Comparison of ENCODE assay signal across 10 mouse cellular contexts in genomic region chr5:34520458-34521209, GRCm38 (mm10). TPM values are rescaled to one million over a fixed set of nuclear protein-coding genes. Genes with fewer than 3 reads are reported as not detected.
DNase-seq lines count a peak whose midpoint lies in the region; ATAC-seq and TF ChIP-seq lines count a peak whose summit lies in the region.
"Had no signal": no experiment of that assay in that cellular context is flagged by ENCODE, and none has a peak within 500 bp of the region (broad histone marks: within the 10 kb centered on the region; RNA-seq: fewer than 3 reads in every experiment).

No protein-coding gene starts in this region.

- peak; percentile 95 for DNase-seq in heart, adult 11 months
- no peak for DNase-seq in heart, postnatal 36 days
- DNase-seq in testis, postnatal 10 days (ENCODE audit: low spot score): no peak
- peak; percentile 71 for DNase-seq in thymus, postnatal 4 days
- DNase-seq in gastrocnemius, adult 8-10 months (ENCODE audit: low spot score in 2 of 2): no peak
- DNase-seq: cerebellum, adult 2 months; gastrocnemius, postnatal 25 days had no signal

- H3K36me3 ChIP-seq in testis, adult 2 months (ENCODE audit: control insufficient read depth, insufficient read depth, low read length): no peaks in the 10 kb centered on the region
- no peaks in the 10 kb centered on the region for H3K36me3 ChIP-seq in megakaryocyte, embryonic 14.5 days (replicated peaks; ENCODE audit: low read length)
- H3K36me3 ChIP-seq in forebrain, embryonic 12.5 days (replicated peaks): no peaks in the 10 kb centered on the region

- no peak overlapping the region for H3K27ac ChIP-seq in testis, adult 2 months (ENCODE audit: control insufficient read depth, insufficient read depth, low read depth, low read length)
- H3K27ac ChIP-seq in forebrain, embryonic 12.5 days: no peak overlapping the region

- ATAC-seq in forebrain, embryonic 12.5 days (ENCODE audit: low FRiP score): no peak

- 76% methylated on average over 11 of the region's 11 CpGs for WGBS in forebrain, embryonic 12.5 days

- peak overlapping the region; percentile 5 for H3K4me3 ChIP-seq in testis, adult 2 months (ENCODE audit: control insufficient read depth, low read depth, low read length)
- H3K4me3 ChIP-seq in megakaryocyte, embryonic 14.5 days (replicated peaks): peak overlapping the region; percentile 73
- H3K4me3 ChIP-seq in forebrain, embryonic 12.5 days (replicated peaks): no peak overlapping the region

- no peak for TF ChIP-seq POLR2A in testis, adult 2 months (IDR thresholded peaks at IDR 0.05; ENCODE audit: control insufficient read depth, low read depth, low read length)

- no peak overlapping the region for H3K4me2 ChIP-seq in forebrain, embryonic 12.5 days

- H3K9me3 ChIP-seq in megakaryocyte, embryonic 14.5 days: no peaks in the 10 kb centered on the region
- no peaks in the 10 kb centered on the region for H3K9me3 ChIP-seq in forebrain, embryonic 12.5 days

- H3K9ac ChIP-seq in forebrain, embryonic 12.5 days: no peak overlapping the region

- no peaks in the 10 kb centered on the region for H3K27me3 ChIP-seq in testis, adult 2 months (ENCODE audit: control insufficient read depth, insufficient read depth, low read length)
- no peaks in the 10 kb centered on the region for H3K27me3 ChIP-seq in megakaryocyte, embryonic 14.5 days (replicated peaks)
- H3K27me3 ChIP-seq in forebrain, embryonic 12.5 days: peaks cover 13% of the 10 kb centered on the region; the same call in 1 of the 2 replicates

- TF ChIP-seq CTCF in testis, adult 2 months (IDR thresholded peaks at IDR 0.05; ENCODE audit: control insufficient read depth, insufficient read depth, insufficient replicate concordance, low read depth, low read length): no peak

- intact Hi-C loops in heart, postnatal 36 days (cut with DNase I): loop anchor here (5.0 to 10.0 kb wide), 2 partner anchors 52 to 584 kb away; partner anchors contain the start of genes Add1 and Lrpap1

- peaks cover 23% of the 10 kb centered on the region for H3K4me1 ChIP-seq in testis, adult 2 months (ENCODE audit: control insufficient read depth, insufficient read depth, low read length)
- peaks cover 74% of the 10 kb centered on the region for H3K4me1 ChIP-seq in megakaryocyte, embryonic 14.5 days
- H3K4me1 ChIP-seq in forebrain, embryonic 12.5 days: 0 out of 2 replicates have a peak, but pooled peaks cover under 1% of the 10 kb centered on the region

RNA-seq across cellular contexts. Expression of gene Sh3bp2, which starts 5.0 kb away (rescaled TPM):
- total RNA-seq in heart, postnatal 36 days (2021): 1 to 10 TPM; 3.8 to 5.5 TPM
- 4.9 and 5.0 TPM in 2 replicates for polyA plus RNA-seq in testis, adult 2 months (2012; rRNA removed)
- polyA plus RNA-seq in megakaryocyte, embryonic 14.5 days (2012; ENCODE audit: insufficient read depth, low replicate concordance): 8.6 and 17.1 TPM in 2 replicates
- 1 to 10 TPM in 3 of 4 experiments, under 1 TPM in 1; 0.59 to 2.7 (median 1.4) TPM for total RNA-seq in gastrocnemius, adult 8-10 months (2022)
- polyA plus RNA-seq in forebrain, embryonic 12.5 days (2016; fragmentation: Nextera tagmentation; extraction: Ambion mirVana): 18.5 and 20.1 TPM in 2 replicates

RNA-seq across cellular contexts. Expression of gene Tnip2, which starts 6.8 kb away (rescaled TPM):
- 1 to 10 TPM; 5.5 to 6.7 TPM for total RNA-seq in heart, postnatal 36 days (2021)
- polyA plus RNA-seq in testis, adult 2 months (2012; rRNA removed): 5.4 and 5.8 TPM in 2 replicates
- polyA plus RNA-seq in megakaryocyte, embryonic 14.5 days (2012; ENCODE audit: insufficient read depth, low replicate concordance): 2.0 and 7.5 TPM in 2 replicates
- 1 to 10 TPM; 1.7 to 4.0 (median 2.6) TPM for total RNA-seq in gastrocnemius, adult 8-10 months (2022)
- polyA plus RNA-seq in forebrain, embryonic 12.5 days (2016; fragmentation: Nextera tagmentation; extraction: Ambion mirVana): 6.7 and 9.2 TPM in 2 replicates

RNA-seq across cellular contexts. Expression of gene Add1, which starts 52.8 kb away (rescaled TPM):
- total RNA-seq in heart, postnatal 36 days (2021): 100 to 1,000 TPM; 128 to 131 TPM
- polyA plus RNA-seq in testis, adult 2 months (2012; rRNA removed): 31.5 and 40.8 TPM in 2 replicates
- polyA plus RNA-seq in megakaryocyte, embryonic 14.5 days (2012; ENCODE audit: insufficient read depth, low replicate concordance): 255 and 447 TPM in 2 replicates
- 10 to 100 TPM; 59.0 to 71.9 (median 66.0) TPM for total RNA-seq in gastrocnemius, adult 8-10 months (2022)
- 197 and 211 TPM in 2 replicates for polyA plus RNA-seq in forebrain, embryonic 12.5 days (2016; fragmentation: Nextera tagmentation; extraction: Ambion mirVana)

Comparison
In these comparisons a context has a peak if more than half of its experiments do, and no peak if none do; other contexts are left out.
1. DNase-seq: peak in heart, adult 11 months (single experiment) and thymus, postnatal 4 days (single experiment); none in heart, postnatal 36 days (0 of 2), testis, postnatal 10 days (single experiment) and gastrocnemius, adult 8-10 months (0 of 2).